Mouse (Mus musculus): ENCODE results near the gene Slit3. TPM values are rescaled to one million over a fixed set of nuclear protein-coding genes. Genes with fewer than 3 reads are reported as not detected.

The Slit3 gene
- polyA plus RNA-seq, 1 experiment, result 0.04 TPM

GRCm38 (mm10) chr11:35415768-35416401 is 294.9 kb downstream of the Slit3 start:
- no peaks in the 10 kb centered on the region for H3K9me3 ChIP-seq
- no peaks in the 10 kb centered on the region for H3K4me1 ChIP-seq
- TF ChIP-seq FLI1 (IDR thresholded peaks at IDR 0.05; ENCODE audit: low read length) (no peak), GATA1 (IDR thresholded peaks at IDR 0.05; ENCODE audit: borderline replicate concordance, low read length) (no peak)
- H3K27me3 ChIP-seq (replicated peaks), result no peaks in the 10 kb centered on the region
- no peak overlapping the region for H3K4me3 ChIP-seq (replicated peaks)
- H3K36me3 ChIP-seq (replicated peaks; ENCODE audit: low read length), result no peaks in the 10 kb centered on the region

DNA sequence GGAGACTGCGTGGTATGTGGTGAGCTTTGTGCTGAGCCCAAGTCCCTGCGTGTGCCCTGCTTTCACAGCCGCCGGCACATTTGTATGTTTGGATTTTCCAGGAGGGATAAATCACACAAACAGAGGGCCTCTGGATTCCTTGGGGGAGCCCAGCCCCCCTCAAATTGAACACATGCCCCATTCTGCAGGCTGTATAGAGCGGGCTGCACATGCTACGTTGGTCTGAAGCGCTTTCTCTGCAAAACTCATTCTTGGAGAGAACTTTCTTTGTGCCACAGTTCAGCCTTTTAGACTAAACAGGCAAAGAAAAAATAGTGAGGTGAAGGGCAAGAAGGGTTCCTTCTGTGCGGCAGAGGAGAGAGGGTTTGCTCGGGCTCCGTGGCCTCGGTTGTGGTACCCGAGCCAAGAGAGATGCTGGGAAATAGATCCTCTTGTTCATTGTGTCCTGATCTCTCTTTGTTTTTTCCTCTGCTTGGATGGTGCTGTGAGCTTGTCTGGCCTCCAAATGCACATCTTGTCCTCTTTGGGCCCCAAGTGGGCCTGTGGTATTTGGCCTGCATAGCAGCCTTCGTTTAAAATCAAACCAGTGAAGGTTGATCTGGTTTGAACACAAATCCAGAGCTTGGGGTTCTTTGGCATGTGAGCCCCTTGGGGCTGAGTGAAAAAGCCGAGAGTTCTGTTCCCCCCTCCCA is 295.5 kb downstream of the Slit3 start:
- H3K4me1 ChIP-seq, result no peaks in the 10 kb centered on the region
- no peak overlapping the region for H3K4me3 ChIP-seq (replicated peaks)
- no peaks in the 10 kb centered on the region for H3K27me3 ChIP-seq (replicated peaks)
- H3K9me3 ChIP-seq, result no peaks in the 10 kb centered on the region
- H3K36me3 ChIP-seq (replicated peaks; ENCODE audit: low read length), result no peaks in the 10 kb centered on the region
- no peak for TF ChIP-seq GATA1 (IDR thresholded peaks at IDR 0.05; ENCODE audit: borderline replicate concordance, low read length)
- TF ChIP-seq FLI1 (IDR thresholded peaks at IDR 0.05; ENCODE audit: low read length), result no peak

DNA sequence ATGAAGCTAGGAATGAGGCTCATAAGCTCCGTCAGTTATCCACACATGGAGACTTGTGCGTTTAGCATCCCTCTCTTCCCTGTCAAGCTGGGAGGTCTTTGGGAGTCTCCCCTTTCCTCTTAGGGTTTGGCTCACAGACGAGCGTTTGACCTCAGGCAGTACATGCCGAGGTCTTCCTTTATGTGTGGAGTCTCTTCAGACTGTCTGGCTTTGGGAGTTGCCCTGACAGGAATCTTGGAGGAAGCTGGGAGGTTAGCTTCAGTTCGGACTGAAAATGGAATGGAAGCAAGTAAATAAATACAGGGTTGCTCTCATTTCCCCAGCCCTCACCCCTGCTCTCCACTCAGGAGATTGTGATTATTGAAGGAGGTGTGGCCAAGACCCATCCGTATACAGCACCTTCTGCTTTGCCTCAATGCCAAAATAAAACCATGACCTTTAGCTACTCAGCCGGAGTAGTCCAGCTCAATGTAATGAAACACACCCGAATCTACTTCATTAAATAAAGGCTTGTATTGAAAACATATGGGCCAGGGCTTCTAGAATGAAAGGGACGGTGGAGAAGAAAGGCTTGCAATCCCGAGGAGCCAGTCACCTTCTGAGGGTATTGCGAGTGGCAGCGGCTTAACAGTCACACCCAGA is 297.0 kb downstream of the Slit3 start:
- TF ChIP-seq FLI1 (IDR thresholded peaks at IDR 0.05; ENCODE audit: low read length) (no peak), GATA1 (IDR thresholded peaks at IDR 0.05; ENCODE audit: borderline replicate concordance, low read length) (no peak)
- no peaks in the 10 kb centered on the region for H3K9me3 ChIP-seq
- no peak overlapping the region for H3K4me3 ChIP-seq (replicated peaks)
- no peaks in the 10 kb centered on the region for H3K4me1 ChIP-seq
- H3K36me3 ChIP-seq (replicated peaks; ENCODE audit: low read length), result no peaks in the 10 kb centered on the region
- H3K27me3 ChIP-seq (replicated peaks), result no peaks in the 10 kb centered on the region

GRCm38 (mm10) chr11:35419013-35419412 is 298.0 kb downstream of the Slit3 start:
- Histone ChIP-seq H3K36me3 (replicated peaks; ENCODE audit: low read length) (no peaks in the 10 kb centered on the region), H3K4me3 (replicated peaks) (no peak overlapping the region), H3K9me3 (no peaks in the 10 kb centered on the region), H3K27me3 (replicated peaks) (no peaks in the 10 kb centered on the region), H3K4me1 (no peaks in the 10 kb centered on the region)
- TF ChIP-seq FLI1 (IDR thresholded peaks at IDR 0.05; ENCODE audit: low read length), result no peak
- TF ChIP-seq GATA1 (IDR thresholded peaks at IDR 0.05; ENCODE audit: borderline replicate concordance, low read length), result no peak

DNA sequence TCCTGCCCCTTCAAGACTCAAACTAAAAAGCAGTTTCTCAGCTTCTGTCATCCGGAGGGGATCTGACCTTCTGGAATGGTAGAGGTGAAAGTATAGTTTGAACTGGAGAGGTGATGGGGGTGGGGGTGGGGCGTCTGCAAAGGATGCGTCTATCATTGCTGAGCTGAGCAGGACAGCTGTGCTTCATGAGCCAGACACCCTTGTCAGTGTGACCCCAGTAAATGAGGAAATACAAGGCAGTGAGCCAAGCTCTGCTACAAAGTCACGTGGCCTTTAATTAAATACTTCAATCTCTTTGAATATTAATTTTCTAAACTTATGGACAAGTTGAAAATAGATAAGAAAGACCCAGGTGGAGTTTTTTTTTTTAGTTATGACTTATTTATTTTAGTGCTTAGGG is 300.7 kb downstream of the Slit3 start:
- TF ChIP-seq FLI1 (IDR thresholded peaks at IDR 0.05; ENCODE audit: low read length) (no peak), GATA1 (IDR thresholded peaks at IDR 0.05; ENCODE audit: borderline replicate concordance, low read length) (no peak)
- Histone ChIP-seq H3K27me3 (replicated peaks) (no peaks in the 10 kb centered on the region), H3K36me3 (replicated peaks; ENCODE audit: low read length) (no peaks in the 10 kb centered on the region), H3K4me1 (no peaks in the 10 kb centered on the region), H3K4me3 (replicated peaks) (no peak overlapping the region), H3K9me3 (no peaks in the 10 kb centered on the region)

DNA sequence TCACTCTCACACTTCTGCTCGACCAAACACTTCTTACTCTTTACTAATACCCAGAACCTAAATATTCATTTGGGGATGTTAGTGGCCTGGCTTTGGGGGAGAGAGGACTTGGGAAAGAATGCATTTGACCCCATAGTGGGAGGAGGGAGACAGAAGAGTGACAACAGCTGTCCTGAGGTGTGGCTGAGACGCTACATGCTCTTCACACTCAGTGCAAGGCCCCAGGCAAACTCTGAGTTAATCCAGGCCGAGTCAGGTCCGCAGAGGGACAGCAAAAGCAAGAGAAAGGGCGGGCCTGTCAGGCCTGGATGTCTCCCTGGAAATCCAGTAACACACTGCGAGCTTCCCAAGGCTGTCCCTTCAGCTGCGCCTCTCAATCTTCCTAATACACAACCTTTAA is 307.0 kb downstream of the Slit3 start:
- no peaks in the 10 kb centered on the region for H3K27me3 ChIP-seq (replicated peaks)
- H3K4me3 ChIP-seq (replicated peaks), result no peak overlapping the region
- H3K36me3 ChIP-seq (replicated peaks; ENCODE audit: low read length), result no peaks in the 10 kb centered on the region
- no peaks in the 10 kb centered on the region for H3K9me3 ChIP-seq
- no peak for TF ChIP-seq GATA1 (IDR thresholded peaks at IDR 0.05; ENCODE audit: borderline replicate concordance, low read length)
- TF ChIP-seq FLI1 (IDR thresholded peaks at IDR 0.05; ENCODE audit: low read length), result no peak
- no peaks in the 10 kb centered on the region for H3K4me1 ChIP-seq

DNA sequence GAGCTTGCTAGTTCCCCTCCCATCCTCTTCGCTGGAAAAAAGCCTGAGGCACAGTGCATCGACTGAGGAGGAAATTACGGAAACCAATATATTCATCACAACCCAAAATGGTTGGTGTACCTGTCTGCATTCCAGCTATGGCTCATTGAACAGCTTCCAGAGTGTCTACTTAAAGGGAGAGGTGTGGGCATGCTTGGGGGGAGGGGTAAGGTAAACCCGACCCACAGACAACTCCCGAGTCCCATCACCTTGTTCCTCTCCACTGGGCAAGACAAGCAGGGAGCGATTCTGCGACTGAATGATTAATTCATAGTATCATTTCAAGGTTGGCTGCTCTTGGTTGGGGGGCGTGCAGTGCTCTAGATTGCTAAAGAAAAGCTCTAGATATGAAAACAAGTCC is 310.1 kb downstream of the Slit3 start:
- Histone ChIP-seq H3K4me3 (replicated peaks) (no peak overlapping the region), H3K36me3 (replicated peaks; ENCODE audit: low read length) (no peaks in the 10 kb centered on the region), H3K9me3 (no peaks in the 10 kb centered on the region), H3K4me1 (no peaks in the 10 kb centered on the region), H3K27me3 (replicated peaks) (no peaks in the 10 kb centered on the region)
- no peak for TF ChIP-seq FLI1 (IDR thresholded peaks at IDR 0.05; ENCODE audit: low read length)
- TF ChIP-seq GATA1 (IDR thresholded peaks at IDR 0.05; ENCODE audit: borderline replicate concordance, low read length), result no peak

- no peaks in the 10 kb centered on the region for H3K9me3 ChIP-seq
- no peak for TF ChIP-seq FLI1 (IDR thresholded peaks at IDR 0.05; ENCODE audit: low read length)
- TF ChIP-seq GATA1 (IDR thresholded peaks at IDR 0.05; ENCODE audit: borderline replicate concordance, low read length), result no peak
- no peaks in the 10 kb centered on the region for H3K4me1 ChIP-seq
- H3K4me3 ChIP-seq (replicated peaks), result no peak overlapping the region
- no peaks in the 10 kb centered on the region for H3K27me3 ChIP-seq (replicated peaks)
- H3K36me3 ChIP-seq (replicated peaks; ENCODE audit: low read length), result no peaks in the 10 kb centered on the region
These were observed 316.5 kb downstream of the Slit3 start for GRCm38 (mm10) chr11:35437510-35437909.

DNA sequence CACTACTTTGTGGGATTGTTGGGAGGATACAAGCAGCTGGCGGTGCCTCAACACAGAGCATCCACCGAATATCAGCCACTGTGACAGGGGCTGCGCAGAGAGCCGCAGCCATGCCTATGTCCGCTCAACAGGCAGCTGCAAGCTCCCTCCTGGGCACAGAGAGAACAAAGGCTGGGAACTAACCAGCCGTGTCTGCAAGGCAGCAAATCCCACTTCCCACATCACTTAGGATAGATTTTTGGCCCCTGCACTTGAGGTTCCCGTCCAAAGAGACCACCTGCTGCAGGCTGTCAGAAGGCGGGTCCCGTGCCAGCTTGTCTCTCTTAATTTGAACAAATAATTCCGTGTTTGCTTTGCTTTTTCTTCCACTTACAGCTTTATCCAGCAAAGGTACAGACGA is 319.2 kb downstream of the Slit3 start:
- Histone ChIP-seq H3K4me1 (no peaks in the 10 kb centered on the region), H3K9me3 (no peaks in the 10 kb centered on the region), H3K27me3 (replicated peaks) (no peaks in the 10 kb centered on the region), H3K4me3 (replicated peaks) (no peak overlapping the region), H3K36me3 (replicated peaks; ENCODE audit: low read length) (no peaks in the 10 kb centered on the region)
- TF ChIP-seq FLI1 (IDR thresholded peaks at IDR 0.05; ENCODE audit: low read length), result no peak
- TF ChIP-seq GATA1 (IDR thresholded peaks at IDR 0.05; ENCODE audit: borderline replicate concordance, low read length), result no peak

GRCm38 (mm10) chr11:35444489-35445100 is 323.6 kb downstream of the Slit3 start:
- H3K4me1 ChIP-seq, result no peaks in the 10 kb centered on the region
- H3K27me3 ChIP-seq (replicated peaks), result peaks cover 4% of the 10 kb centered on the region
- no peaks in the 10 kb centered on the region for H3K36me3 ChIP-seq (replicated peaks; ENCODE audit: low read length)
- TF ChIP-seq FLI1 (IDR thresholded peaks at IDR 0.05; ENCODE audit: low read length) (no peak), GATA1 (IDR thresholded peaks at IDR 0.05; ENCODE audit: borderline replicate concordance, low read length) (no peak)
- no peaks in the 10 kb centered on the region for H3K9me3 ChIP-seq
- H3K4me3 ChIP-seq (replicated peaks), result no peak overlapping the region
